Mouse (Mus musculus): ENCODE measurements around the gene Tardbp.

Gene Tardbp

DNA sequence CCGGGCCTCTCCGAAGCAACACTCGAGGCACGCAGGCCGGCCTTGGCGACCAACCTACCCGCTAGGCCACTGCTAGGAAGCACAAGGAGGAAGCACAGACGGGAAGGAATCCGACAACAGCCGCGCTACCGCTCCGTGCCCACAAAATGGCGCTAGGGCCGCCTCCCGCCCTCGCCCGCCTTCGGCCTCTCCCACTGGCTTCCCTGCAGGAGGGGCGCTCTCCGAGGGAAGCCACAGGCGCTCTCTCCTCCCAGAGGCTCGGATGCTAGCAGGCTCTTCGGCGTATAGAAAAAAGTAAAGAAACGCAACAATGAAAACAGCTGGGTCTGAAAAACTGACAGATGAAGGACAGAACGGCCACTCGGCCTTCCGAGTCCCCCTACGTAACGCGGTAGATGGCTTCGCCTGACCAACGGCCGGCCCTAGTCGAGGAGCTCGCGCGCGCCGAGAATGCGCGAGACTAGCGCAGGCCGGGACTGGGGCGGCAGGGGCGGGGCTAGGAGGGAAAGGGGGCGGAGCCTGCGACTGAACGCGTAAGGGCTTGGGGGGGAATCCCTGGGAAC is at the start of gene Tardbp:
Tardbp (minus strand) TSS at position 397 of the 563 bp plus-strand sequence.
- peak; percentile 86 for DNase-seq (ENCODE audit: low read depth, low spot score)

DNA sequence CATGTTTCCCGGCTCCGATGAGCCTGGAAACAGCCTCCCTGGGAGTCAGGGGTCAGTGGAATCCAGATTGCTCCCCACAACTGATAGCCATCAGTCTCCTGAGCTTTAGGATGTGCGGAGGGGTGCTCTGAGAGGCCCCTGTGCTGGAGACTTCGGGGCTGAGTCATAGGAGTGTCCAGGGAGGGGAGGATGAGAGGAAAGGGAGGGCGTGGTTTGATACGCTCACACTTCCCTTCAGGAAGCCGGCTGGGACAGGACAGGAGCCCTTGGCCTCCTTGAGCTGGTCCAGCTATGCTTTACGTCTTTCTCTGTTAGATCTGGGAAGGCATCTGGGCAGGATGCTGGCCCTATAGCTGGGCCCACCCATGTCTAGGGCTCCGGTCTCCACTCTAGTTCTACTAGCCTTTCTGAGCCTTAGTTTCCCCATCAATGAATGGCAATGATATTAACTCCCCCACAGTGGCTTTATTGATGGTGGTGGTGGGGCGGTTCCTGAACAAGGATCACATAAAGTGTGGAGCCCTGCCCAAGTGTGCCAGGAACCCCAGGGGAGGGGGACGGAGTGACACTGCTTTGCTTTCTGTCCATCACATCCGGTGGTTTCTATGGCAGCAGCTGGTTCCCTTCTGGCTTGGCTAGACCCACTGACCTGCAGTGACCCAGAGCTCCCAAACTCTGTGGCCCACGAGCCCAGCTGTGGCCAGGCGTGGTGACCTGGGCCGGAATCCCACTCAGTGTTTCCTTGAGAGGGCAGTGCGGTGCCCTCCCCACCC is 49.6 kb upstream of the Tardbp start:
- no peak for DNase-seq (ENCODE audit: low read depth, low spot score)

- DNase-seq (ENCODE audit: low read depth, low spot score), result no peak
These were observed 48.2 kb upstream of the Tardbp start for GRCm38 (mm10) chr4:148675043-148675442.

- no peak for DNase-seq (ENCODE audit: low read depth, low spot score)
These were observed 44.6 kb upstream of the Tardbp start for GRCm38 (mm10) chr4:148671230-148671947.

GRCm38 (mm10) chr4:148667006-148667755 is 40.4 kb upstream of the Tardbp start:
- no peak for DNase-seq (ENCODE audit: low read depth, low spot score)

DNA sequence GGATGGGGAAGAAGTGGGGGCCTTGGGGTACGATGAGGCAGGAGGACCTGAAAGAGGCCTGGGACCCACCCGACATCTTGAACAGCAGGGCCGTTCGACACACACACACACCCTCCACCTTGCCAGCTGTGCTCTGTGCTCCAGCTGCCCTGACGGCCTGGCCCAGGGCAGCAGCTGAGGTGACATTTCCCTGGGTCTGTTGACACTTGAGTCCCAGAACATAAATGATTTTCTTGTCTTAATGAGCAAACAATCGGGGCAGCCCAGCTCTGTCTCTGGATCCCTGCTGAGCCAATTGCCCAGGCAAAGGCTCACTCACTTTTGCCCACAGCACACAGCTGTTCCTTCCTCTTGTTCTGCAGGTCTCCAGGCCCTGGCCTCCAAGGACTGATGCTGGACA is 37.2 kb upstream of the Tardbp start:
- no peak for DNase-seq (ENCODE audit: low read depth, low spot score)

- no peak for DNase-seq (ENCODE audit: low read depth, low spot score)
These were observed 36.5 kb upstream of the Tardbp start for GRCm38 (mm10) chr4:148663326-148663725.

GRCm38 (mm10) chr4:148662168-148662965 is 35.5 kb upstream of the Tardbp start:
- DNase-seq (ENCODE audit: low read depth, low spot score), result peak; percentile 46

GRCm38 (mm10) chr4:148660174-148660573 is 33.4 kb upstream of the Tardbp start:
- DNase-seq (ENCODE audit: low read depth, low spot score), result no peak

DNA sequence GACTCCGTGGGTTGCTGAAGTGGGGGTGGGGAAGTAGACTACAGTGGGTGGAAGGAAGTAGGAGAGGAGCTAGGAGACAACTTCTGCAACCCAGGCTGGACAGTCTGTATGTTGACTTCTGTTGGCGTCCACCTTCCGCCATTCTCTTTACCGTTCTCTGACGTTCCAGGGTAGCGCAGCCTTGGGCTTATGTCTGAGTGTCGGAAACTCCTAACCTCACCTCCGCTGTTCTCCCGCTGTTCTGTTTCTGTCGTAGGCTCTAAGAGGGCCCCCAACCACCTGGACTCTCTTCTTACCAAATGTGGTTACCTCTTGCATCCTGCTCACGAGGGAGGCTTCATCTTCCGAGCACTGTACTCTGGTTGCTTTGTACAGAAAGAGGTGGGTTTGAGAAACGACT is 31.0 kb upstream of the Tardbp start:
- no peak for DNase-seq (ENCODE audit: low read depth, low spot score)

- no peak for DNase-seq (ENCODE audit: low read depth, low spot score)
These were observed 30.0 kb upstream of the Tardbp start for GRCm38 (mm10) chr4:148656691-148657258.

DNA sequence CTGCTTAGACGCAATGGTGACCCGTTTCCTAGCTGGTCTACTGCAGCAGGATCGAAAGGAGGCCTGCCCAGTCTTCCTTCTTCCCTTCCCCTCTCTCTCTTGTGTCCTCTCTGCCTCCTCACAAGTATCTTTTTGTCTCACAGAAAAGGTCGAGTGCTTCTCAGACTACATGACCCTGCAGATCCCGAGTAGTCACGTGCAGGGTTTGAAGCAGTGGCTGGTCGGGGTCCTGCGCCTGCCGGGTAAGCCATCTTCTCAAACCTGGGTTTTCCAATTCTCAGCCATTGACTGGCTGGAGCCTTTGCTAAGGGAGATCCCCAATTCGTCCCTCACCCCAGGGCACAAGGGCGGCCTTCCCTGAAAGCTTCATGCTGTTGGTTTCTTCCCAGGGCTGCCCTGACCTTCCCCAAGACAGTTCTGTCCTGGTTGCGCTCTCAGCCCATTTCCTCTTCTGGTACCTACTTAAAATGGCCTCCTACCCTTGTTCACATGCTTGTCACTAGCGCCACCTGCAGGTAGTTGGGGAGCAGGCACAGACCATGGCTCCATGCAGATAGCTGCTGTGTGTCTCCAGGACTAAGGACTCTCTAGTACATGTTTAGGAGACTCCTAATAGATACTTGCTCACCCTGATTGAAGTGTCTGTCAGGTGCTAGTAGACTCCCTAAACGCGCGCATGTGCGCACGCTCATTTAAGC is 28.0 kb upstream of the Tardbp start:
- DNase-seq (ENCODE audit: low read depth, low spot score), result no peak

DNA sequence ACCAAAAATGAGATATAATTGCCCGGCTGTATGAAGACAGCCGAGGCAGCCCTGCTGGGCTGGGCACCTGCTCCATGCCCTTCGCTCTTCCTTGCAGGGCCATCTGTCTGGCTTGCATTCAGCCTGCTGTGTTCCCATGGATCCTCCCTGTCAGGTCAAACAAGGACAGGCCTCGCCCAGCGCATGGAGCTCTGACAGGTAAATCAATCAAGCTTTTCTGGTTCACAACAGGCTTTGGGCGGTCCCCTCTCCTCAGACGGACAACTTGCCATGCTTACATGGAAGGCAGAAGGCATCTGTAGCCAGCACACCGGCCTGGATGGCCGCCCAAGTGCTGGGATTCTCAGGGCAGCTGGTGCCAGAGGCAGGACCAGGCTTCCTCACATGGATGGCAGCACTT is 24.2 kb upstream of the Tardbp start:
- DNase-seq (ENCODE audit: low read depth, low spot score), result no peak

DNA sequence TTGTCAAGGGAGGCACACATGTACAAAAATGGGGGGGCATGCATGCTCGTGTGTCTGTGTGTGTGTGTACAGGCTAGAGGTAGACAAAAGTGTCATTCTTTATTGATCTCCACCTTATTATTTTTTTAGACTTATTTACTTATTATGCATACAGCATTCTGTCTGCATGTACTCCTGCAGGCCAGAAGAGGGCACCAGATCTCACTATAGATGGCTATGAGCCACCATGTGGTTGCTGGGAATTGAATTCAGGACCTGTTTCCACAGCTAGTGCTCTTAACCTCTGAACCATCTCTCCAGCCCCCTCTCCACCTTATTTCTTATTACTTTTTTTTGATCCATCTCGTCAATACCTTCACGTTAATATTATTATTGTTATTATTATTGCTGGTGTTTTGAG is 22.5 kb upstream of the Tardbp start:
- no peak for DNase-seq (ENCODE audit: low read depth, low spot score)

DNA sequence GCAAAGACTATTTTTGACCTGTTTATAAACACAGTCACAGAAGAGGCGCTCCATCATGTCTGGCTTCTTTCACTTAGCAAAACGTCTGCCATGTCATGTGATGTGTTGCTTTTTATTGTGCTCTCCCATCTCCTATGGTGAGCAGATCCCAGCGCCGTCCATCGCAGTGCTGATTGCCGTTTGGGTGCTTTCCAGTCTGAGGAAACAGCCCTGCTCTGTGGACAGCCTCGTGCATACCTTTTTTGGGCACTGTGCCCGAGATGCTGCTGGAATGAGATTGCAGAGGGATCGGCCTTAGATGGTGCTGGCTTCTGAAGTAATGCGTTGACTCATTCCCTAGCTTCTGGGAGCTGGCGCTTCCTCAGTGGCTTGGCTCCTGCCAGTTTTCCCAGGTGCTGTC is 19.8 kb upstream of the Tardbp start:
- DNase-seq (ENCODE audit: low read depth, low spot score), result no peak

DNA sequence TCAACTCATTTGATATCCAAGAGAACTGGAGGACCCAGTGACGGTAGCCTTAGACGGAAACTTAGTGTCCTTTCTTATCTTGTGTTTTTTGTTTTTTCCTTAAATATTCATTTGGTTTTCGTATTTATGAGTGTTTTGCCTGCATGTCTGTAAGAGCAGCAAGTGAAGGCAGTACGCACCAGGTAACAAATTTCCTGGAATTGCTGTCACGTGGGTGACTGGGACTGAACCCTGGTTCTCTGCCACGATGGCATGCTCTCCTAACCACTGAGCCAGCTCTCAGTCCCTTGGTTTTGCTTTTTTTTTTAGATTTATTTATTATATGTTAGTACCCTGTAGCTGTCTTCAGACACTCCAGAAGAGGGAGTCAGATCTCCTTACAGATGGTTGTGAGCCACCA is 18.1 kb upstream of the Tardbp start:
- DNase-seq (ENCODE audit: low read depth, low spot score), result no peak

DNA sequence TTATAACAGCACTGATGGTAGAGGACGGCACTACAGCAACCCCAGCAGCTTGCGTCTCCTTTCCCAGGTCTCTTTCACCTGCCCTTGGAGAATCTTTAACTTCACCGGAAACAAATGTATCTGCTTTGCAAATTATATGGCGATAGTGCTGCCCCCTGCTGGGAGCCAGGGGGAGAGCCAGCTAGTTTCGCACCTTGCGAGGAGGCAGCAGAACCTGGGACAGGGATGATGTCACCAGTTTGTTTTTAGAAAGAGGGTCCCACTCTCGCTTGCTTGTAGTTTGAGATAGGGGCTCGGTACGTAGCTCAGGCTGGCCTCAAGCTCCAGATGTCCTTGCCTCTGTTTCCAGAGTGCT is 17.3 kb upstream of the Tardbp start:
- no peak for DNase-seq (ENCODE audit: low read depth, low spot score)

DNA sequence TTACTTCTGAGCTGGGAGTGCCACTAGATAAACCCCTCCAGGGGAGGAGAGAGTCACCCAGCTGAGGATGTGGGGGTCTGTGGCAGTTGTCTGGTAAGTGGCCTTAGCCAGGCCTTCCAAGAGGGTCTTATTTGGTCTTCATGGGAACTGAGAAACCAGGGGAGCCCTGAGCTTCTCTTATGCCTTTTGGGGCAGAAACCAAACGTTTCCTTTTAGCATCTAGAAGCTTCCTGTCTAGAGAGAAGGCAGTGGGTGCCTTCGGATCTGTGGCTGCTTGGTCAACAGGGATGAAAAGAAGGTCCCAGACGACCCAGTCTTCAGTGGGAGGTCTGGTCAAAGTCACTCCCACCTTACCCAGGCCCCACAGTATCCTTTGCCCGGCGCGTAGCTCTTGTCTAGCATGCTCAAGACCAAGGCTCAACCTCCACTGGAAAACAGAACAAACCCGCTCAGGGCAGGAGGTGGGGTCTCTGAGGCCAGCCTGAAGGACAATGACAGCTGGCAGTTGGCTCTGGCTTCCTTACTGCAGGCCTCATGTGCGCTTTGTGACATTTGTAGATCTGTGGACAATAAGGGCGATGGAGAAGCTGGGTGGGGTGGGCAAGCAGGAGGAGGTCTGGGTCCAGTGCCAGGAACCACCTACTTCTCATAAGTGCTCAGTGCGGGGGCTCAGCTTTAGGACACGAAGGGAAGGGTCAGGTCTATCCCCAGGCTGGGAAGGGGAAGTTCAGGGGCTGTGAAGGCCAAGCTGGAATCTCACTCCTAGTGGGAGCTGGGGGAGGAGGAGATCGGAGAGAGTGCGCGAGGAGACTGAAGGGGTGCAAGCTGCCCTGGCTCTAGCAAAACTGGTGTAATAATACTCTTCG is 16.7 kb upstream of the Tardbp start, which contains the start of gene Gm572:
Gm572 (plus strand) TSS at position 27 of the 866 bp plus-strand sequence.
- DNase-seq (ENCODE audit: low read depth, low spot score), result no peak

- no peak for DNase-seq (ENCODE audit: low read depth, low spot score)
These were observed 14.3 kb upstream of the Tardbp start for GRCm38 (mm10) chr4:148641121-148641520.

Data from retina, adult 2 months (tissue).